Mouse (Mus musculus) neural tube, embryonic 10.5 days (tissue): ENCODE data around the gene Atrx.
A peak's percentile ranks its signal among the peaks of the same experiment; 100 is the strongest.

Experiments
- DNase-seq: peaks from one replicate; pipeline ENCODE4 v3.0.0-alpha.2; 2017; ENCODE audit warnings: low spot score; ENCODE audit errors: extremely low spot score

Atrx gene

DNA sequence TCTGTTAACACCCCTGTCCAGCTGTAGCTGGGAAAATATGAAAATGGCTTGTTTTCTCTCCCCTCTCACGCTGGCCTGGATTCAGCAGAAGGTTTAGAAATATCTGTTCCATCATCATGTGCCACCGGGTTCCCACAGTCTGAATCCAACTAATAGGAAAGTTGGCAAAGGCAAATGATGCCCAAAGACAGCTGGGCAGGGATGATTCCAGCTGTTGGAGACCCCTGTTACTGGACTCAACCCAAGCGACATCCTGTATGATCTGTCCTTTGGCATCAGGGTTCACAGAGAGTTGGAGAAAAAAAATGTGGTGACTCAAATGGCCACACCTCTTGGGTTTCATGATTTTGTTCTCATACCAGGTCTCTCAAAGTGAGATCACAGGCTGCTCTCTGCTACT is 161.3 kb downstream of the Atrx start:
- no peak for DNase-seq

DNA sequence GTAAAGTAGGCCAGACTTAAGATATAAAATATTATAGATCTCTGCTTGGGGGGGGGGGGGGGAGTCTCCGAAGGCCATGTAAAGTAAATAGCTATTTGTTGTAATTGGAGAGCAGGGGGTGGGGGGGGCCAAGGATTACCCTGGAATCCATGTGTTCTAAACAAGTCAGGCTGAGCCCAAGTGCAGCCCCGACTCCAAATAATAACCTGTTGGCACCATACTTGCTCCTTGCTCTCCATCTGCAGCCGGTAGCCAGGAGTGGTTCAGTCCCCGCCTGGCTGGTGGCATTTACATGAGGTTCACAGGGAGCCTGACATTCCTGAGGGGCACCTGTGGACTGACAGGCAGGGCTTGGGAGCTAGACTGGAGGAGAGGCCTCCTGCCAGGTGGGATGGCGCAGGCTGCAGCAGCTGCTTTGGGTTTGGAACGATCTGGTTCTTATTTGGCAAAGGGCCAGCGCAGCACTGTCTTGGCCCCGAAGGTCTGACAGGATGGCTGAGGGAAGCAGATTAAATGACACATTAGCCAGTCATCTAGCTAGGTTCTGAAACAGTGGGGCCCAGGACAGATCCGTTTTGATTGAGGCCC is 161.9 kb downstream of the Atrx start:
- no peak for DNase-seq

DNA sequence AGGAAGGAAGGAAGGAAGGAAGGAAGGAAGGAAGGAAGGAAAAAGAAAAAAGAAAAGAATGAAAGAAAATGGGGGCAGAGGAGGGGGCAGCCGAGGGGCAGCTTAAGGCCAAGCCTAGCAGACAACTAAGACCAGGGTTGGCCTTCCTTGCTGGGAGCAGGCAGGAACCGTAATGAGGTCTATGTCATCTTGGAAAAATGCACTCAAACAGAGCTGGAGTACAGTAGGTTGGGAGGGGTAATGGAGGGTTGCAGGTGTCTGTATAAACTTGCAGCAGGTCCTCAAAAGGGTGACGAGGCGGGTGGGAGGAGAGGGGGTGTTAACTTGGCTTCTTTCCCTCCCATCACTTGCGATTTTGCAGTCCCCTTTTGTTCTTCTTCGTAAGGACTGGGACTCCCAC is 163.2 kb downstream of the Atrx start:
- DNase-seq: no peak

DNA sequence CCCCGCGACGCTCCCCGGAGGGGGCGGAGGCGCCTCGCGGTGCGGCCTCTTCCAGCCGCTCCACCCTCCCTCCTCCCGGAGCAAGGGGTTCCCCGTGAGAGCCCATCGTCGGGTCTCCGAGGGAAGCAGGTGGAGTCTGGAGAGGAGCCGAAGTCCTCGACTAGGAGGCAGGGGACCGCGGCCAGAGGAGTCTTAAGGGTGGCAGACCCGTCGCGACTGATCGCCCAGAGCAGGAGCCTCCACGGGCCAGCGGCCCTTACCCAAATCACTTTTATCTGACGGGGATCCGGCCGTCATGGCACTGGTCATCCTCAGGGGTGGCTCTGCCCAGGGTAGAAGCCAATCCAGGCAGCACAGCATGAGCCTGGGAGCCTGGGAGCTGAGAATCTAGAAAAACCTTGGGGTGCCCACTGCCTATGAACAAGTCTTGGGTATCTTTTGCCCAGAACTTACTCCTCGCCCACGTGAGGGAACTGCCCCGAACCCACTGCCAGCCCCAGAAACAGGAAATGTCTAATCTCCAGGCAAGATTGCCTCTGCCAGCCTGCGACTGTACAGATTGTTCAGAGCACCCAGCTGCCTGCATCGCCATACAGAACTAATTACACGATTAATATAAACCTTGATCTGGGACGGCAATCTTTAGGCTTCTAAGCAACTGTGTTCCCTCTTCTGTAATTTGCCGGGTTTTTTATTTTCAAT is 164.0 kb downstream of the Atrx start:
- peak; percentile 32 for DNase-seq

DNA sequence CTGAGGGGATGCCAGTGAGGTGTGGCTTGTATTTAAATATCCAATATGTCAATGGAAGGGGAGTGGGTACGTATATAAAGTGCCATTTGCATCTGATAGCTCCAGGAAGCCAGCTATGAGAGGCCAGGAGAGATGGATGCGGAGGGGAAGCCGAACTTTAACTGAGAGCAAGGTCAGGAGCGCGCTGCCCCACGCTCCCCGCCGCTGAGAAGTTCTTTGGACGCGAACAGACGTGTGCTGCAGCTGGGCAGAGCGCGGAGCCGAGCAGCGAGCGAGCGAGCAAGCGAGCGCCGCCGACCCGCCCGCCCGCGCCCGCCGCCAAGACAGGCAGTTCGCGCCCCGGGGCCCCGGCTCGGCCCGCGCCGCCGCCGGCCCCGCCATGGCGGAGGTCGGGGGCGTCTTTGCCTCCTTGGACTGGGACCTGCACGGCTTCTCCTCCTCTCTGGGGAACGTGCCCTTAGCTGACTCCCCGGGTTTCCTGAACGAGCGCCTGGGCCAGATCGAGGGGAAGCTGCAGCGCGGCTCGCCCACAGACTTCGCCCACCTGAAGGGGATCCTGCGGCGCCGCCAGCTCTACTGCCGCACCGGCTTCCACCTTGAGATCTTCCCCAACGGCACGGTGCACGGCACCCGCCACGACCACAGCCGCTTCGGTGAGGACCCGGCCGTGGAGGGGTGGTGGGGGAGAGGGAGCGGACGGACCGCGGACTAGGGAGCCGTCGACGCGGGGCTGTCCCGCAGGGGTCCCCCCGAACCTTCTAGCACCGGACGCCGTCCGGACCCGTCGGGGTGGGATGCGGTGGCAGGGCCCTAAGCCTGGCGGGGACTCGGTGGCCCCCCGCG is 164.8 kb downstream of the Atrx start, which contains the start of gene Fgf16:
Gene Fgf16, plus strand, starts transcription at position 118 of the 843 bp plus-strand sequence.
- DNase-seq: peak; percentile 40

DNA sequence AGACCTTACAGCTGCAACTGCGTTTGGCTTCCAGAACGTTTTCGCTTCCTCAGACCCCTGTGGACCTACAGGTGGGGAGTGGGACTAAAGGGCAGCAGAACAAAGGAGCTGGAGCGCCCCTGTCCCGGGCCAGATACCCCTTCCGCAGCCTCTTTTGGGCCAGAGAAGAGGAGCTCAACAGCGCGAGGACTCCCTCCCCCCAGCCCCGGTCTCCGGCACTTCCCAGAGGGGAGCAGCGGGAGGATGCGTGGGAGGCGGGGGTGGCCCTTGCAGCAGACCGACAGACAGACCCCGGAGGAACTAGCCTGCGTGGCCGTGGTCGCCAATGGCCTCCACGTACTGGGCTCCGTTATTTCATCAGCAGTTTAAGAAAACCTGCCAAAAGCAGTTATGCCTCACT is 165.6 kb downstream of the Atrx start:
- peak; percentile 40 for DNase-seq

DNA sequence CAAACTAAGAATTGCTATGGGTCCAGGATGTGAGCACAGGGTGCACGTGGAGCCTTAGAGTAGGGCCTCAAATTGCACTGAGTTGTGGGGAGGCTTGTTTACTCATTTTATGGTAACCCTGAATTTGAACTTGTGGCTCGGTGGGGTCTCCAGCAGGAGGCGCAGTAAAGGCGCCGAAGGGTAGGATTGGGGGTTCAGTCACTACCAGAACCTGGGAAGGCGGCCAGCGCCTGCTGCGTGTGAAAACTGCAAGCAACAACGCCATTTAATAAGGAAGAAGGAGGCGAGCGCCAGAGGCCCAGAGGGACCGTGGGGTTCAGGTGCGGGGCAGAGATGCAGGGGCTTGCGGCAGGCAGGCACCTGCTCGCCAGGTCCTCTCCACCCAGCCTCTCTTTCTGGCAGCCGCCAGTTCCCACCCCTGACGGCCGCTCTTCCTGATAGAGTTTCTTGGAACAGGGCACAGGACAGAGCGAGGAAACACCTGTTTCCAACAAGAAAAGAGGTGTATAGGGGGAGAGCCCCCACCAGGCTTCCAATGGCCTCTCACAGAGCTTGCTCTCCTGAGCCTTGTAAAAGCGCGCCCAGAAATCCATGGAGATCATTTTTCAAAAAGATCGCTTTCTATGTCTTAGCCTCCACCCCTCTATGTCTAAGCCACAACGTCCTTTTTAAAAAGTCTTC is 166.2 kb downstream of the Atrx start:
- DNase-seq: no peak
